Mouse (Mus musculus) yolk sac, embryonic 10.5 days (tissue): ENCODE results near the gene Csnk1g1.

Source experiments
- DNase-seq: peaks from one replicate; pipeline ENCODE4 v3.0.0-alpha.2; 2017; ENCODE audit warnings: low spot score

Csnk1g1 gene

GRCm38 (mm10) chr9:65998965-65999364 lies 90.2 kb downstream of the Csnk1g1 start:
- DNase-seq = no peak

DNA sequence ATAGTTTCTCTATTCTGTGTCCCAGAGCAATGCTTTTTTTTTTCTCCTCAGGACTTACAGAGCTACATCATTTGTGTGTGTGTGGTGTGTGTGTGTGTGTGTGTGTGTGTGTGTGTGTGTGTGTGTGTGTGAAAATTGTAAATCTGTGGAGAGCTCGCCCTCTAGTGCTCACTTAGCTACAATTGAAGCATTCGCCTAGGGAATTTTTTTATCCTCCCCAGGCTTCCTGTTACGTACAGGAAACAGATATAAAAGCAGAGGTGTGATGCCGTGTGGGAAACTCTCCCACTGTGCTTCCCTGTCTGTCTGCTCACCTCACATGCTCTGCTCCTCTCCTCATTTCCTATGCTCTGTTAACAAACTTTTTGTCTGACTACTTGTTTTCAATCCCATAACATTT lies 95.7 kb downstream of the Csnk1g1 start:
- peak; percentile 16 for DNase-seq

GRCm38 (mm10) chr9:66007603-66008202 lies 99.0 kb downstream of the Csnk1g1 start:
- no peak for DNase-seq

GRCm38 (mm10) chr9:66020601-66021000 lies 111.9 kb downstream of the Csnk1g1 start:
- DNase-seq = no peak

GRCm38 (mm10) chr9:66038082-66038481 lies 129.4 kb downstream of the Csnk1g1 start:
- DNase-seq = no peak

DNA sequence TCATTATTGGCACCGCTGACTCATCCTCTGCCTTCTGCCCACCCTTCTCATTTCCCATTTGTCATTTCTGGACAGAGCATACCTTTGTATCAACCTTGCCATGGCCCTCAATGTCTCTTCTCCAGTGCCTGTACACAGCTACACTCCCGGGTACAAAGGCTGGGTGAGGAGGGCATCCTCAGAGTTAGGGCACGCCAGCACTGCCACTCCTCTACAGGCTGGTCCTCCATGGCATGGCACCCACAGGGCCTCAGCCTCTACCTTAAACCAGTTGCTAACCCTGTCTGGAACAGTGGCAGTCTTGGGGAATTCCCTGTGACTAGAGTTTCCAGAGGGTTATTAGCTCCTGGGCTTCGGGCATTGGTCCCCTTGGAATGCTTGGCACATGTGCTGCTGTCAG lies 129.9 kb downstream of the Csnk1g1 start:
- no peak for DNase-seq

GRCm38 (mm10) chr9:66039290-66039689 lies 130.6 kb downstream of the Csnk1g1 start:
- DNase-seq = no peak

DNA sequence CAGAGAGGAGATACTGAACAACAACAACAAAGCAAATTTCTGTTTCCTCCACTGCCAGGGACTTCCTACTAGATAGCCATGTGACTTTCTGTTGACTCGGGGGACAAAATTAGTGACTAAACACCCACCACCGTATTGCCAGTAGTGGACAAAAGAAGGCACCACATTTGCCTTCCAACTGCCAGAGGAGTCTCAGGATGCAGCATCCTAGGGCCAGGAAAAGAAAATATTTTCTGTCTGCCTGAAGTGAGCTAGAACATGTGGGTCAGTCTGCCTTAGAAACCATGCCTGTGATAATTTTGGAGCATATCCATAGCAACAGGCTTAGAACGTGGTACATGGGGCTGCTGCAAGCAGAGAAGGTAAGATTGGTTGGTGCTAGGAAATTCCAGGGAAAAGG lies 132.1 kb downstream of the Csnk1g1 start:
- no peak for DNase-seq

- no peak for DNase-seq
Measured at GRCm38 (mm10) chr9:66042331-66042730, 133.6 kb downstream of the Csnk1g1 start.

DNA sequence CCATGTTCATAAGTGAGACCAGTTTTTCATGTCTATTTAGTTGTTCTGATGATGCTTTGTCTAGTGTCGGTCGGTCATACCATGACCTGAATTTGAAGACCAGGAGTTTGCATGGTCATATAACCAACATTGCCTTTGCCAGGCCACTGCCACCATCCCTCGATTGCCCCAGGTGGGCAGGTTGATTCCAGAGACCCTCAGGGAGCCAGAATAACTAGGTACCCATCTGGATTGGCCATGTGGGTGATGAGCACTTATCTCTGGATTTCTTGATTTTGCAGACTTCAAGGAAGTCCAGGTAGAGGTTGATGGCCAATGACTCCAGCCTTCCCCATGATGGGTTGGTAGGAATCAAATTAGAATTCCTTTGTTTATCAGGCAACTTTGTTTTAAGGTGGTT lies 134.5 kb downstream of the Csnk1g1 start:
- DNase-seq = no peak

DNA sequence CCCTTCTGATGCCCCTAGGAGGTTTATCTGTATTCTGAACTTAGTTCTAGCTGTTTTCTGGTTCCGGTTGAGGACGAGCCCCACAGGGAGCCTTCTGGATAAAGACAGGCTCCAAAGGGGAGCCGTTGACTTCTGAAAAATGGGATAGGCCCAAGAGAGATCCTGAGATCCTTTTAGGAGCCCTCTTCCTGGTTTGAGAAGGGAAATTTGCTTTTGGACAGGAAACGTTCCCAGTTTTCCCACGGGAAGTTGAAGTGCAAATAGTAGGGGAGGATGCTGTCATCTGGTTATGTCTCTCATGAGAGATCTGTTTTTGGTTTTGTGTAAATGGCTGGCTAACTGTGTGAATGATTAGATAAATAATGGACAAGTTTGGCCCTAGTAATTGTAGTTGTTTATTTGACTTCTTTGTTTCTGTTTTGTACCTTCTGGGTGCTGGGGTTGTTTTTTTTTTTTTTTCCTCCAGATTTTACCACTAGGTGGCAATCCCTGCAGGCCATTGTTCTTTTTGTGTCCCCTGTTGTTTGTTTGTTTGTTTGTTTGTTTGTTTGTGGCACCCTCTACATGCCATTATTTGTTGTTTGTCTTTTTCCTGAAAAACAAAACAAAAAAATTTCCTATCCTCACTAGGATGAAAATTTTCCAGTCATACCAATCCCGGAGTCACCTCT lies 141.3 kb downstream of the Csnk1g1 start:
- DNase-seq = no peak

DNA sequence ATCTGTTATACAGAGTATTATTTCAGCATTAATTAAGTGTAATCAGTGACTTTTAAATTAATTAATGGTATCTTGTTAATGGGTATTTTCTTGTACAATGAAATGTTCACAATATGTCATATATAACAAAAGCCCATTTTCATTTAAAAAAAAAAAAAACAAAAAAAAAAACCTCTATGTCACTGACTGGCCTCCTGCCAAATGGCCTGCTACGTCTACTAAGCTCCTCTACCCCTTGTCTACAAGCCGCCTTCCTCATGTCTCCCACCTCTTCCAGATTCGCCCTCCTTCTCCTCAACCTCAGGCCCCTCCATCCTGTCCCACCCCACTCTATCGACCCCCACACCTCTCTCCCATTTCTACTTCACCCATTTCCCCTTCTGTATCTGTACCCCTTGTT lies 142.8 kb downstream of the Csnk1g1 start:
- DNase-seq = no peak

GRCm38 (mm10) chr9:66052731-66053130 lies 144.0 kb downstream of the Csnk1g1 start:
- no peak for DNase-seq

- DNase-seq = no peak
Measured at GRCm38 (mm10) chr9:66053620-66054019, 144.9 kb downstream of the Csnk1g1 start.

DNA sequence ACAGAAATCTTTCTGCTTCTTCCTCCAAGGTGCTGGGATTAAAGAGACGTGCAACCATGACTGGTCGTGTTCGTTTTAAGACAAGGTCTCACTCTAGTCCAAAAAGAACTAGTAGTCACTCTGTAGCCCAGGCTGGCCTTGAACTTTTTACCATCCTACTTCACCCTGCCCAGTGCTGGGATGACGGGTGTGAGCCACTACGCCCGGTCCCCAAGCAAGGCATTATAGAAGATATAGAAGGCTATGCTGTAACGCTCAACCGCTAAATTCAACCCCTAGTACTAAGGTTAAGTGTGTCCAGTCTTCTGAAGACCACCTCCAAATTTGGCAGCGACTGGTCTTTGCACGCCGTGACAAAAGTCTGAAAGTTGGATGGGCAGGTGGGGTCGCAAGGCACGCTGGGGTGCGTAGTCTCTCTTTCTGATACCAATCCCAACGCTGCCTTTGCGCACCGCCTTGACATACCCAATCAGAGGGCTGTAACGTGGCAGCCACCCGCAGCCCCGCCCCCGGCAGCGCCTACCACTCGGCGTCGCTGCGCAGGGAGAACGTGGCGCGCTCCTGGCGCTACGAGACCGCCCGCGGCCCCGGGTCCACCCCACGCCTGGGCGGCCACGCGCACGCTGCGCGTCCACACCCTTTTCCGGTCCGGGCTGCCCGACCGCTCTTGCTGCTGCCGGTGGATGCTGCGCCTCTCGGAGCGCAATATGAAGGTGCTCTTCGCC lies 151.0 kb downstream of the Csnk1g1 start, which contains the start of gene Ppib:
TSS of gene Ppib (plus strand) at position 640 of the 725 bp plus-strand sequence.
- DNase-seq = peak; percentile 97

GRCm38 (mm10) chr9:66060308-66060647 lies 151.6 kb downstream of the Csnk1g1 start:
- no peak for DNase-seq

DNA sequence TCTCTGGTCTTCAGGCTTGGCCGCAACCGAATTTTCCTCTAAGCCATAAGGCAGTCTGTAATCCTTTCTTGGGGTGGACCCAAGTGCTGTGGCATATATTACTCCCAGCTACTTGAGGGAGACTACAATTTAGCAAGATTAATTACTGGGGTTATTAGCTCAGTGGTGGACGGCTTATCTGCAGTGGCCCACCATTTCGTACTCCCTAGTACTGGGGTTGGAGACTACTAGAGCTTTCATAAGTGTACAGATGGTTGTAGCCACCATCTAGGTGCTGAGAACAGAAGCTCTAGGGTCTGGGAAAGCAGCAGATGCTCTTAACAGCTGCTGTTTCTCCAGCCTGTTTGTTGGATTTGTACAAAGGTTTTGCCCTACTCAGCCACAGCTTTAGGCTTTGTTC lies 152.3 kb downstream of the Csnk1g1 start:
- DNase-seq = no peak

- DNase-seq = no peak
Measured at GRCm38 (mm10) chr9:66061656-66062055, 152.9 kb downstream of the Csnk1g1 start.

DNA sequence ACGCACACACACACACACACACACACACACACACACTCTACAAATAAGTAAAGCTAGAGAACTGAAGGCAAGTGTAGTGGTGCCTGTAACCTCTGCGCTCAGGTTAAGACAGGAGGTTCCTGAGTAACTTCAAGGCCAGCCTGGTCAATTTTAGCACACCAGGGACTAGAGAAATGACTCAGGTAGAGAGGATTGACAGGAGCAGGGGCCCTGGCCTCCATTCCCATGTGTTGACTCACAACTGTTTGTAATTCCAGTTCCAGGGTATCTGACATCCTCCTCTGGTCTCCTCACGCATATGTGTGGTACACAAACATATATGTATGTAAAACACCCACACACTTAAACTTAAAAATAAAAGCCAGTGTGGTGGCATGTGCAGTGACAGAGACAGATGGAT lies 154.7 kb downstream of the Csnk1g1 start:
- no peak for DNase-seq

- DNase-seq = no peak
Measured at GRCm38 (mm10) chr9:66064316-66064715, 155.6 kb downstream of the Csnk1g1 start.

DNA sequence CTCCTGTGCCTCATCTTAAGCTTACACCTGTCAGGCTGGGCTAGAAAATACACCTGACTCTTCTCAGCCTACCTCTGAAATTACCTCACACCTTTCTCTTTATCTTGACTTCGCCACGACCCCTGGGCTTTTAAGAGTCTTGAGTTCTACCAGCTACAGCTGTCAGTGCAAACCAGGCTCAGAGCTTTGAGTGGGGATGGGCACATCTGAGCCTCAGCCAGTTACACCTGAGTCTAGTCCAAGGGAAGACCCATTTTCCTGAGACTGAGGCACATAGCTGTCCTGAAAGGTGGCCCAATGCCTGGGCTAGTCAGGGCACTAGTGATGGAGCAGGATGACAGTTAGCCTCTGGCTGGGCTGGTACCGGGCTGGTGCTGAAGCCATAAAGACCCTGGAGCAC lies 158.1 kb downstream of the Csnk1g1 start:
- no peak for DNase-seq

- peak; percentile 46 for DNase-seq
Measured at GRCm38 (mm10) chr9:66067542-66067941, 158.8 kb downstream of the Csnk1g1 start.

GRCm38 (mm10) chr9:66068056-66068455 lies 159.3 kb downstream of the Csnk1g1 start:
- no peak for DNase-seq
